Mouse (Mus musculus) lung, adult 2 months (tissue): ENCODE results near the gene Pou6f1. TPM values are rescaled to one million over a fixed set of nuclear protein-coding genes. Genes with fewer than 3 reads are reported as not detected.

Source experiments
- DNase-seq: peaks from one replicate; pipeline ENCODE4 v3.0.0; 2022
- H3K4me1 ChIP-seq: fragments of 200-500 bp; 2 replicates; pipeline ENCODE4 v1.6.1; 2011; ENCODE audit warnings: low read length; ENCODE audit not compliant: control insufficient read depth, insufficient read depth
- H3K4me3 ChIP-seq: fragments of 200-500 bp; replicated peaks from 2 replicates; pipeline ENCODE3; 2011; ENCODE audit warnings: low read depth, mild to moderate bottlenecking, control low read depth, low read length; ENCODE audit errors: extremely low read depth
- CTCF ChIP-seq: fragments of 200-500 bp; IDR thresholded peaks from 2 replicates; pipeline ENCODE4 v1.5.1; 2011; ENCODE audit warnings: mild to moderate bottlenecking, low read length, control low read depth; ENCODE audit not compliant: insufficient read depth
- POLR2A ChIP-seq: fragments of 200-500 bp; IDR thresholded peaks from 2 replicates; pipeline ENCODE4 v1.6.1; 2011; ENCODE audit warnings: low read depth, mild to moderate bottlenecking, control low read depth, low read length, borderline replicate concordance; ENCODE audit errors: extremely low read depth
- WGBS: fragments of 180-500 bp; shearing (Covaris S2); methylation state at CpG from one replicate; pipeline ENCODE4 v1.1.7; 2018; 5-methylcytosine and 5-hydroxymethylcytosine counted together
- polyA plus RNA-seq: library from polyadenylated mRNA; depleted of rRNA; stranded (reverse); fragments of >200 nt; gene quantifications from 2 replicates; pipeline ENCODE4 v1.2.3, GENCODE M21; 2012

The Pou6f1 gene
- polyA plus RNA-seq, 1 experiment: 40.2 TPM

DNA sequence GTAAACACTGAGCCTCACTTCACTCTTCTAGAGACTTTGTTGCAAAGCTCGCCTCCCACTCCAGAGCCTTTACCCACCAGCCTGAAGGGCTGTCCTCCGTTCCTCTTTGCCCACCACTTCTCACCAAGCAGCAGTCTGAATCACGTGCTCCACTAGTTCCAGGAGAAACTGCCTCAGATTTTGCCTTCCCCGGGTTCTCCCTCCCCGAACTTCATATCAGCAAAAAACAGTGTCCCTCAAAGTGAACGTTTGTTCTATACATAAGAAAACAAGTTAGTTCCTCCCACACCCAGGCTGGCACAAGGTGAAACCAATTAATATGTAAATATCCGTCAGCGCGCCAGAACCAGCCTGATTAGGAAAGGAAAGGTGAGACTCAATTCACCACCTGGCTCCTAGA lies 35.5 kb upstream of the Pou6f1 start:
- WGBS: 14% methylated on average over 9 of the region's 9 CpGs
- no peak for TF ChIP-seq POLR2A
- TF ChIP-seq CTCF: no peak
- H3K4me1 ChIP-seq: peaks cover 15% of the 10 kb centered on the region
- peak overlapping the region; percentile 35 for H3K4me3 ChIP-seq
- no peak for DNase-seq

DNA sequence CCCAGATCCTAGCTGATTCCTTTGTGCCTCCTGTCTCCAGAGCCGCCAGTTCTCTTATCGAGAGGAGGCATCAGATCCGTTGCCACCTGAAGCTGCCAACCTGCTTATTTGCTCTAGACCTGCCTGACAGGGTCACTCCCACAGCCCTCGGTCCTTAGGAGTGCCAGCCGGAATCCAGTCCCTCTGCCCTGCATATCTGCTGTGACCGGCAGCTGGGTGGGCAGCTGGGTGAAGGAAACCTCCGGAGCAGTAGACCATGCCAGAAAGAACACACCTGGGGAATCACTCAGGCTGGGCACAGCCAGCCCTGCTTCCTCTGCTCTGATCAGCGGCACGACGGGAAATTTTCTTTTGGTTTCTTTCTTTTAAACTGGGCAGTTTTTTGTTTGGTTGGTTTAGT lies 33.6 kb upstream of the Pou6f1 start:
- TF ChIP-seq CTCF: no peak
- TF ChIP-seq POLR2A: no peak
- peak; percentile 23 for DNase-seq
- 55% methylated on average over 10 of the region's 10 CpGs for WGBS
- H3K4me3 ChIP-seq: no peak overlapping the region
- H3K4me1 ChIP-seq: peaks cover 16% of the 10 kb centered on the region

- no peak for DNase-seq
- WGBS: 43% methylated on average over 5 of the region's 5 CpGs
- Histone ChIP-seq H3K4me1 (peaks cover 19% of the 10 kb centered on the region), H3K4me3 (no peak overlapping the region)
- TF ChIP-seq CTCF: no peak
- no peak for TF ChIP-seq POLR2A
These were observed 32.5 kb upstream of the Pou6f1 start for GRCm38 (mm10) chr15:100632323-100632722.

DNA sequence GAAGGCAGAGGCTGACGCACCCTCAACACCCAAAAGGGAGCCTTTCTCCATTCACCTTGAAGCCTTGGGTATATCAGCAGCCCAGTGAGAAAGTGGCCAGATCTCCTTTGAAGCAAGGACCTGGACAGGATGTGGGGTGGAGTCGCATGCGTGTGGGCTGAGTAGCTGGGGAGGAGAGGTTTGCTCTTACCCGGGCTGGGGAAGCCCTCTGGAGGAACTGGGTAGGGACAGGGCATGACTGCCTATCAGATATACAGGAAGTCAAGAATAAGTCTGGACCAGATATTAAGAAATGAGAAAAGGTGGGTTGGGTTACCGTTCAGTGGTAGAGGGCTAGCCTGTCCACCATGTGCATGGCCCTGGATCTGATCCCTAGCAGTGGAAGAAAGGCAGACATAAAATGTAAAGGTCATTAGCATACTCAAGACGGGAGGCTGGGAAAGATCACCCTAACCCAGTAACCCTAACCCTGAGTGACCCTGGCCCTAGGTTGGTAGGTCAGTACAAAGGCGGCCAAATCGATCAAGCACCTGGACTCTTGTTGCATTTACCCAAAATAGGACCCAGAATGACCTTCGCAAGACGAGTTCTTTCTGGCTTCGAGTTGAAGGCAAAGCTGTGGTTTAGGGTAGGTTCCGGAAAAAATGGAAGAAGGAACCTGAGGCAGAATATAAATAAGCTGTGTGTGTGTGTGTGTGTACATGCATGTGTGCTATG lies 31.8 kb upstream of the Pou6f1 start:
- TF ChIP-seq CTCF (no peak), POLR2A (no peak)
- no peak for DNase-seq
- Histone ChIP-seq H3K4me3 (no peak overlapping the region), H3K4me1 (peaks cover 22% of the 10 kb centered on the region)
- WGBS: 57% methylated on average over 12 of the region's 12 CpGs

DNA sequence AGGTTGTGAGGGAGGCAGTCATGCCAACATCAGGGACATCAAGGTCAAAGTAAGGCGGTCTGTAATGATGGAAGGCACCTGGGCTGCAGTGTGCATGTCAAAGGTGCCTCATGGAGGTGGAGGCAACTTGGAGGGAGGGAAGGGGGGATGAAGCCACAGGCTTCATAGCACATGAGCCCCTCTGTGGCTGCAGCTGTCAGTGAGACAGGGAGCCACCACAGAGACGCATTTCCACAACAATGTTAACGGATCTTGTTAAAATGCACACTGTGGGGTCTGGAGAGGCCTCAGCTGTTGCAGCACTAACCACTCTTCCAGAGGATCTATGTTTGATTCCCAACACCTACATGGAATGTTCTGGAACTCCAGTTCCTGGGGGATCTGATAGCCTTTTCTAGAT lies 30.3 kb upstream of the Pou6f1 start:
- DNase-seq: no peak
- Histone ChIP-seq H3K4me3 (no peak overlapping the region), H3K4me1 (peaks cover 22% of the 10 kb centered on the region)
- 92% methylated on average over 3 of the region's 3 CpGs for WGBS
- TF ChIP-seq POLR2A (no peak), CTCF (no peak)

DNA sequence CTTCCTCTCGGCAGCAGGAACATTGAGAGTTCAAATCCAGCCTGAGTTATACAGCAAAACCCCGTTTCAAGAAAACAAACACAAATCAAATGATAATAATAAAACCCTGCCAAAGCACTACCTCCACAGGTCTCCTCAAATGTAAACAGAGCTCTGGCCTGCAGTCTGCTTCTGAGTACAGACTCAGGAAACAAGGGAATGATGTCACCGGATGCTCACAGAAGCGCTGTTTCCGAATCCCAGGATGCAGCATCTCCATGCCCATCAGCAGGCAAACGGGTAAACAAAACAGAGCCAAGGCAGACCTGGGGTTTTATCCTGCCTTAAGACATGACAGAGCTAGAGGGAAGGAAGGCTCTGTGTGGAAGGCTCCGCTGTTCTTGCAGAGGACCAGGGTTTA lies 29.0 kb upstream of the Pou6f1 start:
- peaks cover 22% of the 10 kb centered on the region for H3K4me1 ChIP-seq
- DNase-seq: no peak
- WGBS: 38% methylated on average over 7 of the region's 7 CpGs
- no peak overlapping the region for H3K4me3 ChIP-seq
- TF ChIP-seq CTCF (no peak), POLR2A (no peak)

- DNase-seq: no peak
- no peak for TF ChIP-seq CTCF
- Histone ChIP-seq H3K4me3 (no peak overlapping the region), H3K4me1 (peaks cover 16% of the 10 kb centered on the region)
- WGBS: 18% methylated on average over 11 of the region's 11 CpGs
These were observed 28.1 kb upstream of the Pou6f1 start for GRCm38 (mm10) chr15:100627774-100628370.

- peaks cover 13% of the 10 kb centered on the region; the same call in 1 of the 2 replicates for H3K4me1 ChIP-seq
- DNase-seq: no peak
- WGBS: 35% methylated on average over 10 of the region's 10 CpGs
- TF ChIP-seq POLR2A (no peak), CTCF (no peak)
- H3K4me3 ChIP-seq: no peak overlapping the region
These were observed 27.5 kb upstream of the Pou6f1 start for GRCm38 (mm10) chr15:100627287-100627686.

- WGBS: 96% methylated on average over 3 of the region's 3 CpGs
- TF ChIP-seq CTCF (no peak), POLR2A (no peak)
- Histone ChIP-seq H3K4me3 (no peak overlapping the region), H3K4me1 (peaks cover 17% of the 10 kb centered on the region)
- no peak for DNase-seq
These were observed 24.7 kb upstream of the Pou6f1 start for GRCm38 (mm10) chr15:100624435-100624834.

- H3K4me3 ChIP-seq: no peak overlapping the region
- no peak for DNase-seq
- no peak for TF ChIP-seq POLR2A
- TF ChIP-seq CTCF: no peak
- 84% methylated on average over 9 of the region's 9 CpGs for WGBS
- H3K4me1 ChIP-seq: peaks cover 20% of the 10 kb centered on the region
These were observed 24.0 kb upstream of the Pou6f1 start for GRCm38 (mm10) chr15:100623754-100624153.
